Mouse (Mus musculus) lung, embryonic 15.5 days (tissue): Measurements from ENCODE around the gene Tshz2. TPM values are rescaled to one million over a fixed set of nuclear protein-coding genes. Genes with fewer than 3 reads are reported as not detected.

Source experiments
- ATAC-seq: fragments of 200-750 bp; cut with Nextera tagmentation; 2 replicates; pipeline ENCODE4 v1.8.0; 2017; ENCODE audit warnings: moderate number of reproducible peaks, borderline replicate concordance; ENCODE audit not compliant: low FRiP score, low TSS enrichment; ENCODE audit errors: extremely low read depth
- H3K27ac ChIP-seq: fragments of 300-500 bp; sonication (generic); 2 replicates; pipeline ENCODE4 v1.5.1; 2015; ENCODE audit warnings: moderate library complexity, mild to moderate bottlenecking, inconsistent platforms
- H3K27me3 ChIP-seq: fragments of 300-500 bp; sonication (generic); 2 replicates; pipeline ENCODE4 v1.6.1; 2015; ENCODE audit warnings: inconsistent platforms
- H3K36me3 ChIP-seq: fragments of 300-500 bp; sonication (generic); 2 replicates; pipeline ENCODE4 v1.6.1; 2015; ENCODE audit warnings: inconsistent platforms
- H3K4me1 ChIP-seq: fragments of 300-500 bp; sonication (generic); 2 replicates; pipeline ENCODE4 v1.6.1; 2015; ENCODE audit warnings: inconsistent platforms
- H3K4me2 ChIP-seq: fragments of 300-500 bp; sonication (generic); 2 replicates; pipeline ENCODE4 v1.6.1; 2015; ENCODE audit warnings: inconsistent platforms, mild to moderate bottlenecking, moderate library complexity
- H3K4me3 ChIP-seq: fragments of 300-500 bp; sonication (generic); 2 replicates; pipeline ENCODE4 v1.5.1; 2015; ENCODE audit warnings: mild to moderate bottlenecking, inconsistent platforms
- H3K9ac ChIP-seq: fragments of 300-500 bp; sonication (generic); 2 replicates; pipeline ENCODE4 v1.6.1; 2015; ENCODE audit warnings: inconsistent platforms
- H3K9me3 ChIP-seq: fragments of 300-500 bp; sonication (generic); 2 replicates; pipeline ENCODE4 v1.6.1; 2016; ENCODE audit warnings: inconsistent platforms
- WGBS: fragments of 180-500 bp; shearing (Covaris S2); methylation state at CpG from one replicate; pipeline ENCODE4 v1.1.7; 2015; 5-methylcytosine and 5-hydroxymethylcytosine counted together
- polyA plus RNA-seq: library from polyadenylated mRNA; unstranded; fragments of >200 nt; fragmentation: Nextera tagmentation; extraction: Ambion mirVana; gene quantifications from 2 replicates; pipeline ENCODE4 v1.2.1, GENCODE M21; 2015

Tshz2 gene
- polyA plus RNA-seq, 1 experiment from 2014 or later: 7.5 TPM

DNA sequence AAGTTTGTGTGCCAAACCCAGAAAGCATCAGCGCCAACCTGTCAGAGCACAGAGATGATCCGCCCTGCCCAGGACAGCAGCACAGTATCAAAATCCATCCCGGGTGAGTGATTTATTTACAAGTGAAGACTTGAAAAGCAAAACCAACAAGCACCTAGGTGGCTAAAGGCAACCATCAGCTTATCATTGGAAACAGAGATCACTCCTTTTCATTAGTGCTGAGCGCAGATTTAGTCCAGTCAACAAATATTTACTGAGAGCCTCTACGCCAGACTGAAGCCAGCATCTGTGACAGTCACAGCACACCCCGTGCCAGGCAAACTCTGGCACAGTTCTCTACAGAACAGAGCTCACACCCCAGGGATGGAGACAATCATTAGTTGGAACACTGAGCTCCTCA lies 169.4 kb downstream of the Tshz2 start:
- no peak for ATAC-seq
- Histone ChIP-seq H3K9ac (no peak overlapping the region), H3K27me3 (no peaks in the 10 kb centered on the region), H3K27ac (no peak overlapping the region), H3K4me1 (no peaks in the 10 kb centered on the region), H3K4me3 (no peak overlapping the region), H3K36me3 (no peaks in the 10 kb centered on the region), H3K9me3 (no peaks in the 10 kb centered on the region), H3K4me2 (no peak overlapping the region)
- 79% methylated on average over 6 of the region's 6 CpGs for WGBS

DNA sequence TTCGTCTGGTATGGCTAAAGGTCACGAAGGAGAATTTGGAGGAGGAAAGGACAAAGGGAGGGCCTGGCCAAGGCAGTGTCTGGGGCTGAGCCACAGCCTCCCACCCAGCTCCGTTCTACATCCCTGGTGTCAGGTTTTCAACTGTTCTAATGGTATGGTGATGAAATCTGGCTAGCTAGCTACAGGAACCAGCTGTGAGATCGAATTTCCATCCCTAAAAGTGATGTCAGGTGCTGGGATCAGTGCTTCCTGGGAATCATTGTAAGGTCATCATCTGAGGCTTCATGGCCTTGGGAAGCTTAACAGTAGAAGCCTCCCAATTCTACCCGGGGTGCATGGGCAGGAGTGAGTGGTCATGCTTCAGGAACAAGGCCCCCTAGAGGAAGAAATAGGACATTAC lies 171.6 kb downstream of the Tshz2 start:
- Histone ChIP-seq H3K4me1 (no peaks in the 10 kb centered on the region), H3K4me3 (no peak overlapping the region), H3K9me3 (no peaks in the 10 kb centered on the region), H3K27me3 (no peaks in the 10 kb centered on the region), H3K36me3 (no peaks in the 10 kb centered on the region), H3K4me2 (no peak overlapping the region), H3K27ac (no peak overlapping the region), H3K9ac (no peak overlapping the region)
- WGBS: 63% methylated on average over 5 of the region's 5 CpGs
- no peak for ATAC-seq

DNA sequence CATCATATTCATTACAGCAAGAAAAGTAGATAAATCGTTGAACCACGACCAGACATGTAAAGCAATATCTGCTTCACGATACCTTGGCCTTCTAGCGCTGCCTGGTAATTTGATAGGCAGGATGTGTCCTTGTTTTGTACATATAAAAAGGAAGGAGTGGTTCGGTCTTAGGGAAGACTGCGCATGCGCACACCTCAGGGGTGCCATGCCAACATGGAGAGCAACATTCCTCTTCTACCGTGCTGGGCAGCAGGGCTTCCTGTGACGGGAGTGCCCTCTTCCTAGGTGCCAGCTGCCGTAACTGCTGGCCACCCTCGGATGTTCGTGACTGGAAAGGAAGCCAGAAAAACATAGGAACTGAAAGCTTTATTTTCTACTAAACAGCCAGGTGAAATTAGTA lies 172.7 kb downstream of the Tshz2 start:
- Histone ChIP-seq H3K9me3 (no peaks in the 10 kb centered on the region), H3K4me3 (no peak overlapping the region), H3K36me3 (no peaks in the 10 kb centered on the region), H3K27me3 (no peaks in the 10 kb centered on the region), H3K4me2 (no peak overlapping the region), H3K4me1 (0 out of 2 replicates have a peak, but pooled peaks cover 3% of the 10 kb centered on the region), H3K27ac (no peak overlapping the region), H3K9ac (no peak overlapping the region)
- no peak for ATAC-seq
- WGBS: 87% methylated on average over 12 of the region's 12 CpGs

DNA sequence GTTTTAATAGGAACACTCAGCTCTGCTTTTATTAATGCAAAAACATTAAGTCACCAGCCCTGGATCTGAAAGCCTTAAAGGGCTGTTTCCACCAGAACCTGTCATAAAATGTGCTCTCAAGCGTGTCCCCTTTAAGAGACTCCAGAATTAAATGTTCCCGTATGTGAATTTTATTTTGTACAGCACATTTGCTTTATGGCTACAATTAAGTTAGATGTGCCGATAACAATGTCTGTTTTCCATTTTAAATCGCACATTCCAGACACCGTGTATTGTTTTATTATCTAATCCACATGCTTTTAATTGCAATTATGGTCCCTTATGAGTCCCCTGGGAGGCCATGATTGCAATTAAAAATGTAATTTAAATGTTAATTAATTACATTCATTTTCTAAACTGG lies 178.8 kb downstream of the Tshz2 start:
- Histone ChIP-seq H3K4me1 (0 out of 2 replicates have a peak, but pooled peaks cover 3% of the 10 kb centered on the region), H3K36me3 (no peaks in the 10 kb centered on the region), H3K4me2 (no peak overlapping the region), H3K27me3 (no peaks in the 10 kb centered on the region), H3K9me3 (no peaks in the 10 kb centered on the region), H3K4me3 (no peak overlapping the region), H3K27ac (no peak overlapping the region), H3K9ac (no peak overlapping the region)
- no peak for ATAC-seq
- 82% methylated on average over 5 of the region's 5 CpGs for WGBS

DNA sequence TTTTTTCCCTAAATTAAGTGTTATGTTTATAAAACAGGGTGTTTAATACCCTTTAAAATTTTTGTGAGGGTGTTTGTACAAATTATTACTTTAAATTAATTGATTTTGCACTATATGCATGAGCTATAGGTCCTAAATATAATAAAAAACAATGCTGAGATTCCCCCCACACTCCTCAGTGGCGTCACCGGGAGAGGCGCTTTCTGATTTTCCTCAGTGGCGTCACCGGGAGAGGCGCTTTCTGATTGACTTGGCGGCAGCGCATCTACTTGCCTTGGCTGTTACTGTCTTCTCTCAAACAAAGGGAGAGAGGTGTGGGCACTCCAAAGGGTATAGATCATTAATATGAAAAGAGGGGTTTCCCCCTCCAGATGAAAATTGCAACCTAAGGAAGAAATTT lies 179.2 kb downstream of the Tshz2 start:
- H3K9me3 ChIP-seq: no peaks in the 10 kb centered on the region
- H3K27me3 ChIP-seq: no peaks in the 10 kb centered on the region
- no peak for ATAC-seq
- no peak overlapping the region for H3K4me2 ChIP-seq
- H3K27ac ChIP-seq: no peak overlapping the region
- 77% methylated on average over 8 of the region's 8 CpGs for WGBS
- 0 out of 2 replicates have a peak, but pooled peaks cover 3% of the 10 kb centered on the region for H3K4me1 ChIP-seq
- no peak overlapping the region for H3K9ac ChIP-seq
- no peaks in the 10 kb centered on the region for H3K36me3 ChIP-seq
- no peak overlapping the region for H3K4me3 ChIP-seq

DNA sequence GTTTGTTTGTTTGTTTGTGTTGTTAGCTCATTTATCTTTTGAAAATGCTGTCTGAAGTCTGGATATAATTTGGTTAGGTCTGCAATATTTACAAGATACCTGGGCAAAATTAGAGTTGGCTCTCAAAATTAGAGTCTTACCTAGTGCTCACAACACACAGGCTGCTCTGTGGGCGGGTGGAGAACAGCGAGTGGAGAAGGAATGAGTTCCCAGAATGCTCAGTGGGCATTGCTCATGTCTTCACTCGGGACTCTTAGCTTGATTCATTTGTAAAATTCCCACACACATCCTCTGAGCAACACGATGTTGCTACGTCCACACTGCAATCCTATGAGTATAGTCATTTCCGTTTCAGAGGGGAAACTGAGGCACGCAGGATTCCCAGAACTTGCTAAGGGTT lies 180.1 kb downstream of the Tshz2 start:
- H3K4me1 ChIP-seq: 0 out of 2 replicates have a peak, but pooled peaks cover 3% of the 10 kb centered on the region
- no peak overlapping the region for H3K4me3 ChIP-seq
- no peaks in the 10 kb centered on the region for H3K36me3 ChIP-seq
- WGBS: 86% methylated on average over 7 of the region's 7 CpGs
- H3K9me3 ChIP-seq: no peaks in the 10 kb centered on the region
- no peaks in the 10 kb centered on the region for H3K27me3 ChIP-seq
- no peak overlapping the region for H3K4me2 ChIP-seq
- H3K9ac ChIP-seq: no peak overlapping the region
- ATAC-seq: no peak
- no peak overlapping the region for H3K27ac ChIP-seq

DNA sequence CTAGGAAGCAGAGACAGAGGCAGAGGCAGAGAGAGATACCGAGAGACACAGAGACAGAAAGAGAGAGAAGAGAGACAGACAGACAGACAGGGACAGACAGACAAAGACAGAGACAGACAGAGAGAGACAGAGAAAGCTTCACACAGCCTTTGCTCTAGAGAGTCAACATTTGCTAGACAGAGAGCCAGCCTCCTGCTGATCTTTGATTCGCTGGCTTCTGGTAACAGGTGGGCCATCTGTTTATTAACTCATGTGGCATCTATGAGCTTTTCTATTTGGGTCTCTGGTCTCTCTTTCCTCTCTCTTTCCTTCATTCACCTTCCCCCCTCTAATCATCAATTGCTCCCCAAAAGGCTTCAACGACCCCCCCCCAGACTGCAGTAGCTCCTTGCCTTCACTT lies 181.5 kb downstream of the Tshz2 start:
- Histone ChIP-seq H3K4me2 (no peak overlapping the region), H3K4me1 (0 out of 2 replicates have a peak, but pooled peaks cover 3% of the 10 kb centered on the region), H3K9me3 (no peaks in the 10 kb centered on the region), H3K27me3 (no peaks in the 10 kb centered on the region), H3K4me3 (no peak overlapping the region), H3K27ac (no peak overlapping the region), H3K36me3 (no peaks in the 10 kb centered on the region), H3K9ac (no peak overlapping the region)
- no peak for ATAC-seq
- WGBS: 75% methylated on average over 3 of the region's 3 CpGs

DNA sequence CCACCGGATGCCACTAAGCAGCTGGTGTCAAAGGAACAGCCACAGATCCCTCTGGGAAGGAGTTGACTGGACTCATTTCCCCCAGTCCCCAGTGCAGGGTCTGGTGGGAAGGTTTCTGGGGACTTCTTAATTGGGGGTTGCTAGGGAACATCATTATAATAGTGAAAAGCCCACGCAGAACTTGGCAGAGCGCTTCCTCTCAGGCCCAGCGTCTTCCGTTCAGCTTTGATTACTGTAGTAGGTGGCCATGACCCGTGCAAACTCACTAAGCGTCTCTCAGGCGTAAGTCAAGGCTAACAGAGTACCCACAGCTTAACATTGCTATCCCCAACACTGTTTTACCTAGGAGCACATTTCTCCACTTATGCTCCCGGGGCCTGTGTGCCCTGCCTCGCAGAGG lies 181.9 kb downstream of the Tshz2 start:
- H3K27me3 ChIP-seq: no peaks in the 10 kb centered on the region
- no peak overlapping the region for H3K4me2 ChIP-seq
- H3K4me3 ChIP-seq: no peak overlapping the region
- 0 out of 2 replicates have a peak, but pooled peaks cover 3% of the 10 kb centered on the region for H3K4me1 ChIP-seq
- H3K27ac ChIP-seq: no peak overlapping the region
- no peak overlapping the region for H3K9ac ChIP-seq
- 77% methylated on average over 10 of the region's 10 CpGs for WGBS
- no peaks in the 10 kb centered on the region for H3K36me3 ChIP-seq
- no peak for ATAC-seq
- no peaks in the 10 kb centered on the region for H3K9me3 ChIP-seq

DNA sequence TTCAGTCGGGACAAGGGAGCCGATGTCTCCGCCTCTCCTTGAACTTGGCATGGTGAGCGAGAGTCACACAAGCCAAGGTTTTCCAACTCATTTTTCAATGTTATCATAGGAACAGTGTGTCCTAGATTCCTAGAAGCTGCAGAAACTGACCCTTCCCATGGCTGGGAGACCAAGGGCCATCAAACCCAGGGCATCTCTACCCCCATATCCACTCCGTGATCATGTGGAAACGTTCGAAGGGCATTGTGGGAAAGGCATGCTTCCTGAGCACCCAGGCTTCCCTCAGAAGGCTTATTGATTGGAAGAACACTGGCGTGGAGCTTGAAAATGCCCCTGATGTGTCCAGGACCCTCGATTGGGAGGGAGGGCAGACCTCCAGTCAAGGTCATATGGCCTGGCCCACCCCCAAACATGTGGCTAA lies 188.2 kb downstream of the Tshz2 start:
- no peak for ATAC-seq
- H3K9ac ChIP-seq: no peak overlapping the region
- peaks cover 1% of the 10 kb centered on the region; the same call in 1 of the 2 replicates for H3K4me1 ChIP-seq
- H3K4me3 ChIP-seq: no peak overlapping the region
- no peak overlapping the region for H3K27ac ChIP-seq
- H3K4me2 ChIP-seq: no peak overlapping the region
- WGBS: 75% methylated on average over 9 of the region's 9 CpGs
- H3K36me3 ChIP-seq: no peaks in the 10 kb centered on the region
- H3K9me3 ChIP-seq: no peaks in the 10 kb centered on the region
- H3K27me3 ChIP-seq: no peaks in the 10 kb centered on the region

DNA sequence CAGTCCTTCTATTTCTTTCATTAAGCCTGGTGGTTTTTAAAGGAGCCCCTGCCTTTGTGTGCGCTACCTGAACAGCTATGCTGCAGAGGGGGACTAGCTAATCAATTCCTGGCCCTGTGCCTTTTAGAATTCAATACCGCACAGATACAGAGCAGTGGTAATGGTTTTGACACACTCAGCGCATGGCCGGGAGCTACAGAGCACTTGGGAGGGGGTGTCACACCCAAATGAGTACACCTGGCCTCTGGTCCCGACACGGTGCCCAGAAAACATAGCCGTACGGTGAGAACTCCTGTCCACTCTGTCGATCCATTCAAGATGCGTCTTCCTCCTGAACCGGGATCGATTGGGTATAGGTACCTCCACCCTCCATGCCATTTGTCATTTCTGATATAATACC lies 193.1 kb downstream of the Tshz2 start:
- 0 out of 2 replicates have a peak, but pooled peaks cover 3% of the 10 kb centered on the region for H3K9me3 ChIP-seq
- H3K4me2 ChIP-seq: peak overlapping the region; percentile 40
- peak overlapping the region; percentile 7; the same call in 1 of the 2 replicates for H3K4me3 ChIP-seq
- H3K36me3 ChIP-seq: no peaks in the 10 kb centered on the region
- ATAC-seq: no peak
- no peak overlapping the region for H3K27ac ChIP-seq
- H3K27me3 ChIP-seq: no peaks in the 10 kb centered on the region
- WGBS: 38% methylated on average over 12 of the region's 12 CpGs
- H3K4me1 ChIP-seq: peaks cover 15% of the 10 kb centered on the region
- 0 out of 2 replicates have a peak overlapping the region, but pooled peaks have one; percentile 10 for H3K9ac ChIP-seq

DNA sequence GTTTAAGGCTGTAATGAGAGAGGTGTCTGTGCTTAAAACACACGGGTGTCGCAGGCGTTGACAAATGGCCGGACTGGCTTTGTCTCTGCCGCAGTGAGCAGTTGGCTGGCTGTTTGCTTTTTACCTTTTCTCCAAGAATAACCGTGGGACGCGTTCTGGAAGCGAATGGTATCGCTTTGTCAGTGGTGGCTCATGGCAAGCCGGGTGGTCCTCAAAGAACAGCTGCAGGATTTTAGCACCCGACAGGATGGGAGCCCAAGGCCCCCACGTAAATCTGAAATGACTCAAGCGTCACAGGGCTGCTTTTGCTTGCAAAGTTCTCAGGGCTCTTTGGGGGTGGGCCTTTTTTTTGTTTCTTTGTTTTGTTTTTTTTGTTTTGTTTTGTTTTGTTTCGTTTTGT lies 193.5 kb downstream of the Tshz2 start:
- Histone ChIP-seq H3K36me3 (no peaks in the 10 kb centered on the region), H3K9ac (0 out of 2 replicates have a peak overlapping the region, but pooled peaks have one; percentile 10), H3K27me3 (no peaks in the 10 kb centered on the region), H3K9me3 (0 out of 2 replicates have a peak, but pooled peaks cover 3% of the 10 kb centered on the region), H3K4me3 (peak overlapping the region; percentile 7; the same call in 1 of the 2 replicates), H3K27ac (no peak overlapping the region), H3K4me2 (peak overlapping the region; percentile 40), H3K4me1 (peaks cover 15% of the 10 kb centered on the region)
- WGBS: 16% methylated on average over 15 of the region's 15 CpGs
- no peak for ATAC-seq

DNA sequence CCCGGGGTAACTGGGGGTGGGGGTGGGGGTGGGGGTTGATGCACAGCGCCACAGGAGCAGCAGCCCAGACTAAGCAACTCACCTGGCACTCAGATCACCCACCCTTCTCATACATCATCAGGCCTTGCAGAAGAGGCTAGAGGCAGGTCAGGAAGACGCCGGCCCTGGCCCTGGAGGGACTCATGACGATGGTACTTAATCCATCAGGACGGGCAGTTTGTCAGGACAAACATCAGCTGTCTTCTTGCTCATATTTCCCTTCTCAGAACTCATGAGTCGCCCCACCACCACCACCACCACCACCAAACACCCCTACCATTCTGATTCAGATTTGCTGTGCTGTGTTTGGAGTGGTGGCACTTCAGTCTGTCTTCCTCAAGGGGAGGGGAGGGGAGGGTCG lies 194.0 kb downstream of the Tshz2 start:
- peak overlapping the region; percentile 40 for H3K4me2 ChIP-seq
- ATAC-seq: peak; percentile 40; the same call in 1 of the 2 replicates

DNA sequence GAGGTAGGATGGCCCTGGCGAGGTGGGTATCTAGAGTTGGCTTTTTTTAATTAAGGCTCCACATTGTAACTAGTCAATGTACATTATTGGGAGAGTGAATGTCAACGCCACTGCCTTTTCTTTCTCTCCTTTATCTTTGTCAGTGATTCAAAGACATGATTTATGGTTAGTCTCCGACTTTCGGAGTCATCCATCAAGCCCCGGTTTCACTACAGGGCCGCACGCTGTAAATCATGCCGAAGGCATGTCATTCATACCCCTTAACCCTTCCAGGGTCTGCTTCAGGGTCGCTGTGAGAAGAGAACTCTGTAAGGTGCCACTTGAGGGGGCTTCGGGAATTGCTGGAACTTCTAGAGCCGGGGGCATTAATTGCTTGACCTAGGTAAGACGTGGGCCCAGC lies 199.4 kb downstream of the Tshz2 start:
- H3K4me2 ChIP-seq: no peak overlapping the region
- H3K9ac ChIP-seq: no peak overlapping the region
- no peaks in the 10 kb centered on the region for H3K36me3 ChIP-seq
- 53% methylated on average over 12 of the region's 12 CpGs for WGBS
- H3K27me3 ChIP-seq: no peaks in the 10 kb centered on the region
- H3K9me3 ChIP-seq: 0 out of 2 replicates have a peak, but pooled peaks cover 3% of the 10 kb centered on the region
- peaks cover 25% of the 10 kb centered on the region for H3K4me1 ChIP-seq
- H3K4me3 ChIP-seq: no peak overlapping the region
- no peak overlapping the region for H3K27ac ChIP-seq
- ATAC-seq: no peak

More for the DNA sequence above, 194.0 kb downstream of the Tshz2 start:
- WGBS: 13% methylated on average over 8 of the region's 8 CpGs
- Histone ChIP-seq H3K4me3 (no peak overlapping the region), H3K36me3 (no peaks in the 10 kb centered on the region), H3K9me3 (0 out of 2 replicates have a peak, but pooled peaks cover 3% of the 10 kb centered on the region), H3K27me3 (no peaks in the 10 kb centered on the region), H3K27ac (peak overlapping the region; percentile 15; the same call in 1 of the 2 replicates), H3K9ac (no peak overlapping the region), H3K4me1 (peaks cover 15% of the 10 kb centered on the region)
